Mouse (Mus musculus): Measurements from ENCODE around the gene Ssr1. TPM values are rescaled to one million over a fixed set of nuclear protein-coding genes. Genes with fewer than 3 reads are reported as not detected.
A peak's percentile ranks its signal among the peaks of the same experiment; 100 is the strongest.

Gene Ssr1
- polyA plus RNA-seq (2015; fragmentation: Nextera tagmentation; extraction: Ambion mirVana): 74.0 and 90.4 TPM in 2 replicates

DNA sequence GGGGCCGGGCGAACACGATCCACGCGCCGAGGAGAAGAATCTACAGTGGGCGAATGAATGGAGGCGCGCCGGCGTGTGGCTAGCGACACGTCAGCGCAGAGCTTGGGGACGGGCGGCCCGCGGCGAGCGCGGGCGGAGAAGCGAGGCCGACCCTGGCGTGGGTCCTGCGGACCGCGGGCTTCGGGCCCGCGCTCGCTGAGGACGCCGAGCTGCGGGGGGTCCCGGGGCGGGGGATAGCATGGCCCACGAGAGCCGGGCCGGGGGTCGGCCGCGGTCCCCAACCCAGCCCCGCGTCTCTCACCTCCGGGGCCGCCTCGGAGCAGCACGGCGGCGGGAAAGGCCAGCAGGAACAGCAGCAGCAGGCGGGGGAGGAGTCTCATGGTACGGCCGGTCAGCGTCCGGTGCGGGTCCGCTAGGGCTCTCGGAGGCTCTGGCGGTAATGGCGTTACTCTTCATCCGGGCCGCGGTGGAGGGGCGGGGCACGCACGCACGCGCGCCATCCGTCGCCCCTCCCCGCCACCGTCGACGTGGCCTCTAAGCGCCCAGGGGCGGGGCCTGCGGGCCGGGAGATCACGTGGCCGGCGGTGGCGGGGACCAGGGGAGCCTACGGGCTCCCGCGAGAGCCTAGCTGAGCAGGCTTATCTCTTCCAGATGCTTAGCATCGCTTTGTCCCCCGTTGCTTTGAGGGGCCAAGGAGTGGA lies at the start of gene Ssr1:
TSS of gene Ssr1 (minus strand) at position 514 of the 701 bp plus-strand sequence.
- Histone ChIP-seq H3K27me3 (replicated peaks; ENCODE audit: control insufficient read depth, insufficient read depth, low read length) (no peaks in the 10 kb centered on the region), H3K4me1 (replicated peaks; ENCODE audit: control insufficient read depth, insufficient read depth, low read length) (peaks cover 8% of the 10 kb centered on the region), H3K9ac (replicated peaks; ENCODE audit: low read depth, low read length) (peak within 1 kb of the TSS; percentile 83), H3K4me3 (replicated peaks; ENCODE audit: low read length) (peak within 1 kb of the TSS; percentile 62), H3K9me3 (ENCODE audit: control insufficient read depth, low read length) (no peaks in the 10 kb centered on the region), H3K27ac (ENCODE audit: low read length) (peak within 1 kb of the TSS; percentile 74), H3K36me3 (ENCODE audit: control insufficient read depth, insufficient read depth) (peaks cover 7% of the 10 kb centered on the region; the same call in 1 of the 2 replicates), H3K4me2 (ENCODE audit: low read length) (peak within 1 kb of the TSS; percentile 58)
- WGBS: under 1% methylated on average over 84 of the region's 89 CpGs
- peak; percentile 99 for ATAC-seq

DNA sequence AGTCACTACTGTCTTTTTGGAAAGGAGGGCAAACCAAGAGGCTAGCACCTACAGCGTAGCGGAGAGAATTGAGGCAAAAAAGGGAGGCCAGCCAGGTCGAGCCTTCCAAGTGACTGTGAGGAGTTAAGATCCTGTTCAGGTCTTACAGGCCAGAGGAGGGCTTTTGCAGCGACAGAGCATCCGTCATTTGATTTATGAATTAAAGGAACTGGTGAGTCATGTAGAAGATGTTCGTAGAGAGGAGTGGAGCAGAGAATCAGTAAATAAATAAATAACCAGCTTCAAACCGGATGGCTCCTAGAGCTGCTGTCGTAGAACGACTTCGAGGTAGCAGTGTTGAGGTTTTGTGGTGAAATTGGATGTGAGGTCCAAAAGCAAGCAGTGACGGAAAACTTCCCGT lies 43.8 kb upstream of the Ssr1 start:
- Histone ChIP-seq H3K4me2 (ENCODE audit: low read length) (peak overlapping the region; percentile 89), H3K27me3 (replicated peaks; ENCODE audit: control insufficient read depth, insufficient read depth, low read length) (no peaks in the 10 kb centered on the region), H3K4me1 (replicated peaks; ENCODE audit: control insufficient read depth, insufficient read depth, low read length) (peaks cover 20% of the 10 kb centered on the region), H3K4me3 (replicated peaks; ENCODE audit: low read length) (peak overlapping the region; percentile 82), H3K9ac (replicated peaks; ENCODE audit: low read depth, low read length) (peak overlapping the region; percentile 90), H3K27ac (ENCODE audit: low read length) (no peak overlapping the region), H3K36me3 (ENCODE audit: control insufficient read depth, insufficient read depth) (peaks cover 16% of the 10 kb centered on the region), H3K9me3 (ENCODE audit: control insufficient read depth, low read length) (no peaks in the 10 kb centered on the region)
- WGBS: 58% methylated on average over 12 of the region's 12 CpGs
- no peak for ATAC-seq

DNA sequence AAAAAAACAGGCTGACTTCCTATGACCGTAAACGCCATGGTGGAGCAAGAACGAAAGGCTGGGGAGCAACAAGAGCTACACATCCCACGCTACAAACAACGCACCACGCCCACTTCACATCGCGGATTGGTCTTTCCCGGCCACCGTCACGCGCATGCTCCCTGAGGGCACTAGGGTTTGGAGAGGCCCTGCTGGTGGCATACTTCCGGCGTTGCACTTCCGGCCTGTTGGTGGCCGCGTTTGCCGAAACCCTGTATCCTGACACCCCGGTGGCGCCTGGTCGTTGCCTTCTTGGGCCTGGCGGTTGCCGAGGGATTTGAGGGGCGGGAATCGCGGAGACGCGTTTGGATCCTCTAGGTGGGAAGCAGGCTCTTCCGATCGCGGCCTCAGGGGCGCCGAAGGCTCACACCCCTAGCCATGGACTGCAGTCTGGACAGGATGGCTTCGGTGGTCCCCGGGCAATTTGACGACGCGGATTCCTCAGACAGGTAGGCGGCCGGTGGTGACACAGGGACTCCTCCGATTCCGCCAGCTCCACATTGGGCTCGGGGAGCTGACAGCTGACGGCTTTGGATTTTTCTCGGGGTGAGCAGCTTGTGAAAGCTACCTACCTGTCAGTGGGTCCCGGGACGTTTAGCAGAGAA lies 43.1 kb upstream of the Ssr1 start, which contains the start of gene Cage1:
TSS of gene Cage1 (minus strand) at position 26 of the 644 bp plus-strand sequence.
- H3K9ac ChIP-seq (replicated peaks; ENCODE audit: low read depth, low read length): peak within 1 kb of the TSS; percentile 90
- H3K4me3 ChIP-seq (replicated peaks; ENCODE audit: low read length): peak within 1 kb of the TSS; percentile 82
- peaks cover 20% of the 10 kb centered on the region for H3K4me1 ChIP-seq (replicated peaks; ENCODE audit: control insufficient read depth, insufficient read depth, low read length)
- ATAC-seq: peak; percentile 98
- H3K36me3 ChIP-seq (ENCODE audit: control insufficient read depth, insufficient read depth): peaks cover 11% of the 10 kb centered on the region
- peak within 1 kb of the TSS; percentile 82 for H3K27ac ChIP-seq (ENCODE audit: low read length)
- no peaks in the 10 kb centered on the region for H3K27me3 ChIP-seq (replicated peaks; ENCODE audit: control insufficient read depth, insufficient read depth, low read length)
- under 1% methylated on average over 47 of the region's 47 CpGs for WGBS
- H3K9me3 ChIP-seq (ENCODE audit: control insufficient read depth, low read length): no peaks in the 10 kb centered on the region
- peak within 1 kb of the TSS; percentile 89 for H3K4me2 ChIP-seq (ENCODE audit: low read length)

DNA sequence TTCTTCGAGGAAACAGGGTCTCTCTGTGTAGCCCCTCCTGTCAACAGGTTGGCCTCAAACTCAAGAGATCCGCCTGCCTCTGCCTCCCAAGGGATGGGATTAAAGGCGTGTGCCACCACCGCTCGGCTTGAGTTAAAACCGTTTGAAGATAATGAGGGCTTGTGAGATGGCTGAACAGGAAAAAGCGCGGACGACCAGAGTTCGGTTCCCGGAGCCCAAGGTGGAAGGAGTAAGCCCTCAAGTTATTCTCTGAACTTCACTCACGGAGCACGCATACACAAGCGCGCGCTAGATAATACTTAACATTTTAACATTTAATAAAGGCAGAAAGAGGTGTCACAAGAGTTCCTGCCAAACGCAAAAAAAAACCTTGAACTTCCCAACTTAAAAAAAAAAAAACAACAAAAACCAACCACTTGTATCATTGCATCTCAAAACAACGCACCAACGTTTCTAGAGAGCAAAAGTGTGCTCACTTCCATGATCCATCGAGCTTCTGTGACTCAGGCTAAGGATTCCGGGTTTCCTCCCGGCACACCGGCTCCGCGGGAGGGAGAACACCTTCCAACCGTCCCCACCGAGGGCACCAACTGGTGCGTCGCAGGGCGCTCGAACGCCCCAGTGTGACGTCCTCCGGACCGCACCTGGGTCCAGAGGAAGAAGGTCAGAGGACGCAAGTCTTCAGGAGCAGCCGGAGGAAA lies 42.5 kb upstream of the Ssr1 start, which contains the start of gene Riok1:
TSS of gene Riok1 (plus strand) at position 653 of the 701 bp plus-strand sequence.
- H3K9ac ChIP-seq (replicated peaks; ENCODE audit: low read depth, low read length): peak within 1 kb of the TSS; percentile 90
- no peaks in the 10 kb centered on the region for H3K9me3 ChIP-seq (ENCODE audit: control insufficient read depth, low read length)
- peak within 1 kb of the TSS; percentile 82 for H3K4me3 ChIP-seq (replicated peaks; ENCODE audit: low read length)
- no peaks in the 10 kb centered on the region for H3K27me3 ChIP-seq (replicated peaks; ENCODE audit: control insufficient read depth, insufficient read depth, low read length)
- peaks cover 20% of the 10 kb centered on the region for H3K4me1 ChIP-seq (replicated peaks; ENCODE audit: control insufficient read depth, insufficient read depth, low read length)
- peaks cover 8% of the 10 kb centered on the region for H3K36me3 ChIP-seq (ENCODE audit: control insufficient read depth, insufficient read depth)
- no peak for ATAC-seq
- WGBS: 12% methylated on average over 37 of the region's 37 CpGs
- H3K4me2 ChIP-seq (ENCODE audit: low read length): peak within 1 kb of the TSS; percentile 89
- H3K27ac ChIP-seq (ENCODE audit: low read length): peak within 1 kb of the TSS; percentile 82

DNA sequence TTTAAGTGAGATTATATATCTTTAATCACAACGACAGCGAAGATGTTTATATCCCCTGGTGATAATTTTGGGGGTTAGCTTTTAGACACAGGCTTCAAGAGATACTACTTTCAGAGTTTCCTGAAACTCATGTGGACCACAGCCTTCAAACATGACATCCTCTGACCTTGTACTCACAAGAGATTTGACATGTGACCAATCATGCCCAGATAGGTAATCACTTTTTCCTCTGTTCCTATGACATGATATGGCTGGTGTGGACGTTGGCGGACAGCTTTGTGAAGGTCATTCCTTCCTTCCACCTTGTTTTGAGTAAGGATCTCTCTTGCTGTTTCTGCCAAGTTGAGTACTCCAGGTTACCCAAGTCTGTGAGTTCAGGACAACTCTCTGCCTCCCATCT lies 34.4 kb upstream of the Ssr1 start:
- ATAC-seq: no peak

DNA sequence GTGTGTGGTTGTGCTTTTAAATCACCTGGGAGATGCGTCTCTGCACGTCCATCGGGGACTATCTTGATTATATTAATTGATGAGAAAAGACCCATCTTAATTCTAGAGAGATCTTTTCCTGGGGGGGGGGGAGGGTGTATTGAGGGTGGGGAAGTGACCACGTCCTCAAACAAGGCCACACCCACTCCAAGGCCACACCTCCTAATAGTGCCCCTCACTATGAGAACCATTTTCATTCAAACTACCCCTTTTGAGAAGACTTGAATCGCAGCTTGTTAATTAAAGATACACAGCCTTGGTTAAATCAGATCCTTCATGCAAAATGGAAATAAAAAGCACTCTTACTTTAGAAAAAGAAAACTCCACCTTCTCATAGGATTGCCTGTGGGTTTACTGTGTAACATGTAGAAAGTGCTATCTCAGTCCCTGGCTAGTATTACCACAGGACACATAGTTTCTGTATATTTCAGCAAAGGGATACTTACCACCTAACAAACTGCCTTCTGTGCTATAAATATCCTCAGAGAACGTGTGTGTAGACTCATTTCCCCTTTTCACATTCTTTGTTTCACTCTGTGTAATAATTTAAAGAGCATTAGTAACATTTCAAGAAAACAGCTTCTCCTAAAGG lies 33.7 kb upstream of the Ssr1 start:
- Histone ChIP-seq H3K36me3 (ENCODE audit: control insufficient read depth, insufficient read depth) (no peaks in the 10 kb centered on the region), H3K4me2 (ENCODE audit: low read length) (no peak overlapping the region), H3K4me3 (replicated peaks; ENCODE audit: low read length) (no peak overlapping the region), H3K4me1 (replicated peaks; ENCODE audit: control insufficient read depth, insufficient read depth, low read length) (no peaks in the 10 kb centered on the region), H3K9ac (replicated peaks; ENCODE audit: low read depth, low read length) (no peak overlapping the region), H3K9me3 (ENCODE audit: control insufficient read depth, low read length) (no peaks in the 10 kb centered on the region), H3K27me3 (replicated peaks; ENCODE audit: control insufficient read depth, insufficient read depth, low read length) (no peaks in the 10 kb centered on the region), H3K27ac (ENCODE audit: low read length) (no peak overlapping the region)
- ATAC-seq: no peak
- 55% methylated on average over 6 of the region's 6 CpGs for WGBS

More for the DNA sequence above, 34.4 kb upstream of the Ssr1 start:
- H3K9me3 ChIP-seq (ENCODE audit: control insufficient read depth, low read length): no peaks in the 10 kb centered on the region
- 90% methylated on average over 4 of the region's 4 CpGs for WGBS
- no peak overlapping the region for H3K4me3 ChIP-seq (replicated peaks; ENCODE audit: low read length)
- no peak overlapping the region for H3K27ac ChIP-seq (ENCODE audit: low read length)
- no peaks in the 10 kb centered on the region for H3K4me1 ChIP-seq (replicated peaks; ENCODE audit: control insufficient read depth, insufficient read depth, low read length)
- no peak overlapping the region for H3K4me2 ChIP-seq (ENCODE audit: low read length)
- no peaks in the 10 kb centered on the region for H3K27me3 ChIP-seq (replicated peaks; ENCODE audit: control insufficient read depth, insufficient read depth, low read length)
- H3K36me3 ChIP-seq (ENCODE audit: control insufficient read depth, insufficient read depth): no peaks in the 10 kb centered on the region
- H3K9ac ChIP-seq (replicated peaks; ENCODE audit: low read depth, low read length): no peak overlapping the region

DNA sequence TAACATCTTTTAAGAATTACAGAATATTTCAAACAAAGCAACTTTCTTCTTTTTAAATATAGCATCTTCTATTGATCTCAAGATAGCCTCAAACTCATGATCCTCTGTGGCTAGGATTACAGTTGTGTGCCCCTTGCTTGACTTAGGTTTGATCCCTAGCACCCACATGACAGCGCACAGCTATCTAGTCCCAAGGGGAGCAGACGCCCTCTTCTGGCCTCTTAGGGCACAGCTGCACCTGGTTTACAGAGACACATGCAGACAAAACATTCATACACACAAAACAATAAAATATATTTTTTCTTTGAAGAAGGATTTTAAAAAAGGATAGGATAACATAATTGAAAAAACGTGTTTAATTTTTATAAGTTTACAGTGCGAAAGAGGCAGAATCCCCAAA lies 31.9 kb upstream of the Ssr1 start:
- ATAC-seq: no peak
- Histone ChIP-seq H3K9me3 (ENCODE audit: control insufficient read depth, low read length) (no peaks in the 10 kb centered on the region), H3K27me3 (replicated peaks; ENCODE audit: control insufficient read depth, insufficient read depth, low read length) (no peaks in the 10 kb centered on the region), H3K4me1 (replicated peaks; ENCODE audit: control insufficient read depth, insufficient read depth, low read length) (no peaks in the 10 kb centered on the region), H3K4me2 (ENCODE audit: low read length) (no peak overlapping the region), H3K36me3 (ENCODE audit: control insufficient read depth, insufficient read depth) (no peaks in the 10 kb centered on the region), H3K9ac (replicated peaks; ENCODE audit: low read depth, low read length) (no peak overlapping the region), H3K4me3 (replicated peaks; ENCODE audit: low read length) (no peak overlapping the region), H3K27ac (ENCODE audit: low read length) (no peak overlapping the region)
- 41% methylated on average over 4 of the region's 4 CpGs for WGBS

DNA sequence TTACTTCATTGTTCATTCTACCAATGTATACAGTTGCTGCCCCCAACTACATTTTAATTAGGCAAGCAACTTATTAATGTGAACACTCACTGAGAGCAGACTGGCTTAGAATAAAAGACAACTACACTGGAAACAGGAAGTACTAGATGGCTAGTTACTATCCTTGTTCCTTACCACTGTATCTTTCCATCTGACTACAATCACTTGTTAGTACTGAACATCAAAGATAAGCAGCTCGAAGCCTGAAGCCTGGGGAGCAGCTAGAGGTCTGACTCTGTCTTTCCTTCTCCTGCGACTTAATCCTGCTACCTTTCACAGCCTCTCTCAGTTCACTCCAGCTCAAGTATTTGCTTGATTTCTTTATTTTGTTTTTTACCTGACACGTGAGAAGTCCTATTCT lies 24.8 kb upstream of the Ssr1 start:
- no peaks in the 10 kb centered on the region for H3K36me3 ChIP-seq (ENCODE audit: control insufficient read depth, insufficient read depth)
- no peak overlapping the region for H3K9ac ChIP-seq (replicated peaks; ENCODE audit: low read depth, low read length)
- ATAC-seq: no peak
- no peak overlapping the region for H3K27ac ChIP-seq (ENCODE audit: low read length)
- no peaks in the 10 kb centered on the region for H3K4me1 ChIP-seq (replicated peaks; ENCODE audit: control insufficient read depth, insufficient read depth, low read length)
- H3K27me3 ChIP-seq (replicated peaks; ENCODE audit: control insufficient read depth, insufficient read depth, low read length): no peaks in the 10 kb centered on the region
- H3K4me3 ChIP-seq (replicated peaks; ENCODE audit: low read length): no peak overlapping the region
- no peaks in the 10 kb centered on the region for H3K9me3 ChIP-seq (ENCODE audit: control insufficient read depth, low read length)
- 79% methylated on average over 3 of the region's 3 CpGs for WGBS
- H3K4me2 ChIP-seq (ENCODE audit: low read length): no peak overlapping the region

DNA sequence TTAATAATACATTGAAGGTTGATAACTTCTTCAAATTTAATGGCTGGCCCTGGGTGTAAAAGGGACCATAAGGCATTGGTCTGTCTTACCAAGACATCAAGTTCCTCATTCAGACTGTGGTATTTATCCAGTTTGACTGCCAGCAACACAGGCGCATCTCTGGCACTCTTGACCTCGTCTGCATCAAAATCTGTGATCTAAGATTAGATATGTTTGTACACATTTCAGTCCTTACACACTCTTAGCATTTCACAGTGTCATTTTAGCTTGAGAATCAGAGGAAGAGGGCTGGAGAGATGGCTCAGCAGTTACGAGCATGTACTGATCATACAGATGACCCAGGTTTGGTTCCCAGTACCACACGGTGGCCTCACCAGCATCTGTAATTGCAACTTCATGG lies 21.6 kb upstream of the Ssr1 start:
- ATAC-seq: no peak
- 95% methylated on average over 4 of the region's 4 CpGs for WGBS
- H3K9ac ChIP-seq (replicated peaks; ENCODE audit: low read depth, low read length): no peak overlapping the region
- H3K27ac ChIP-seq (ENCODE audit: low read length): no peak overlapping the region
- no peaks in the 10 kb centered on the region for H3K36me3 ChIP-seq (ENCODE audit: control insufficient read depth, insufficient read depth)
- H3K4me1 ChIP-seq (replicated peaks; ENCODE audit: control insufficient read depth, insufficient read depth, low read length): no peaks in the 10 kb centered on the region
- no peaks in the 10 kb centered on the region for H3K27me3 ChIP-seq (replicated peaks; ENCODE audit: control insufficient read depth, insufficient read depth, low read length)
- no peak overlapping the region for H3K4me3 ChIP-seq (replicated peaks; ENCODE audit: low read length)
- no peak overlapping the region for H3K4me2 ChIP-seq (ENCODE audit: low read length)
- no peaks in the 10 kb centered on the region for H3K9me3 ChIP-seq (ENCODE audit: control insufficient read depth, low read length)
